Mouse (Mus musculus) small intestine, adult 10 weeks (tissue): ENCODE results near the gene Sh3tc1. TPM values are rescaled to one million over a fixed set of nuclear protein-coding genes. Genes with fewer than 3 reads are reported as not detected.

ENCODE experiments used
- polyA plus RNA-seq: library from polyadenylated mRNA; stranded (reverse); fragments of 350-450 nt; fragmentation: Illumina TruSeq; extraction: RNeasy Lipid Tissue Mini Kit (QIAGEN cat#74804); gene quantifications from one replicate; pipeline ENCODE4 v1.2.3, GENCODE M21; 2014; ENCODE audit warnings: low replicate concordance

Sh3tc1 gene
- 0.11 TPM for polyA plus RNA-seq

GRCm38 (mm10) chr5:35739536-35740278 is at the start of gene Sh3tc1:
TSS of gene Sh3tc1 (minus strand) at chr5:35739987.

DNA sequence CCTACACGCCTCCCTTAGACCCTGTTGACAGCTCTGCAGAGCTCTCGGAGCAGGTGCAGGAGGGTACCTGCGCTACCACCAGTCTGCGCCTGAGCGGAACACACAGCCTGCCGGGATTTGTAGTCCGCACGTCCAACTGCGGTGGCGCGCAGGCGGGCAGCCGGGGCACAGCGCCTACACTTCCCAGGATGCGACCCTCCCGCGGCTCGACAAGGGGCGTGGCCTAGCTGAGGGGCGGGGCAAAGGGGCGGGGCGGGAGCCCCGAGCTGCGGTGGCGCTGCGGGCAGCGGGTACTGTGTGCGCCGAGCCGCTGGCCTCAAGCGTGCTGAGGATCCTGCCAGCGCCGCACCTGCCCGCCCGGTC is 17.8 kb upstream of the Sh3tc1 start, which contains the start of gene Ablim2:
Gene Ablim2 (plus strand): TSS at position 242 of the 363 bp plus-strand sequence.

DNA sequence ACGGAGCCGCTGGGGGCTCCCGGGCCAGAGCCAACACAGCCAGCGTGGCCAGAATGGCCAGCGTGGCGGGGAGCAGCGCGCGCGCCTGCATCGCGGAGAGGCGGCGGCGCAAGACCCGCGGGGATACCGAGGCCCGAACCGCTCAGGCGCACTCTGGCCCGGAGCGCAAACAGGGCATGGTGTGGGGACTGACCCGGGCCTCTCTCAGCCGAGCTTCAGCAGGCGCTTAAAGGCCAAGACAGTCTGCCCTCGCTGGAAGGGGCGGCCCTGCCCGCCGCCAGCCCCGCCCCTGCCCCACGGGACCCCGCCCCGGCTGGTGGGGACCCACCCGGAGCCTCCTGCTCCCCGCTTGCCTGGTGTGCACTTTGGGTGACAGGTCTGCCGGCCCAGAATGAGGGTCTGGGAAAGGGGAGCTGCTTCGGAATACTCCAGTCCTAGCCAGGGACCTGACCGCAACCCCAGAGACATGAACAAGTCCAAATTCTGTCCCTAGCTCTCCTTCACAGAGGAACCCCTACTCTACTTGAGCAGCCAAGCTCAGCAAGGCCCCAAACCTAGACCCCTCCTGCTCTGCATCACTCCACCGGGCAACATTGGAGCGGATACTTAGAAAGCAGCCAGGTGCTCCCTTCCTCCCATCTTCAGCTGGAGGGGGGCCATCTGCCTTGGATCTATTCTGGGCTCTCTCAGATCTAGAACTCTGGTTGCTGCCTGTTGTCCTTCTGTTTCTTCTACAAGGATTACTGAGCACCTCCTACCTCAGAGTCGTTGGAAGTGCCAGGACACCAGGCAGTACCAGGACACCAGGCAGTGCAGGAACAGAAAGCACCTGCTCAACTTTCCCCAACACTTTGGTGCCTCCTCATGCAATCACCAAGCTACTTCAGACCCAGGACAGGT is 60.3 kb downstream of the Sh3tc1 start, which contains the start of gene Htra3:
Gene Htra3 (minus strand): TSS at position 527 of the 900 bp plus-strand sequence.

Other genes starting within 250 kb of the Sh3tc1 start
- gene Cpz, start 214.3 kb downstream of the Sh3tc1 start, polyA plus RNA-seq: not detected
- 1.9 TPM for gene Trmt44, start 164.9 kb downstream of the Sh3tc1 start, polyA plus RNA-seq
- 14.1 TPM for gene Acox3, start 156.9 kb downstream of the Sh3tc1 start, polyA plus RNA-seq
- gene Htra3, start 60.2 kb downstream of the Sh3tc1 start, polyA plus RNA-seq: 0.19 TPM
- not detected for gene Ablim2, start 17.9 kb upstream of the Sh3tc1 start, polyA plus RNA-seq
- gene Afap1, start 153.3 kb upstream of the Sh3tc1 start, polyA plus RNA-seq: 2.7 TPM